Mouse (Mus musculus) forebrain, postnatal 0 days (tissue): ENCODE data around the gene Zc3h13. TPM values are rescaled to one million over a fixed set of nuclear protein-coding genes. Genes with fewer than 3 reads are reported as not detected.

Experiments
- ATAC-seq: fragments of 200-750 bp; cut with Nextera tagmentation; 2 replicates; pipeline ENCODE4 v1.8.0; 2017; ENCODE audit warnings: mild to moderate bottlenecking, moderate library complexity
- DNase-seq: peaks from one replicate; pipeline ENCODE4 v3.0.0-alpha.2; 2015
- H3K27ac ChIP-seq: fragments of 300-500 bp; sonication (generic); 2 replicates; pipeline ENCODE4 v1.5.1; 2014; ENCODE audit warnings: low read depth, mild to moderate bottlenecking, antibody characterized with exemption, low read length, moderate library complexity, mixed read lengths
- H3K27me3 ChIP-seq: fragments of 300-500 bp; sonication (generic); 2 replicates; pipeline ENCODE4 v1.6.1; 2014; ENCODE audit warnings: mild to moderate bottlenecking, low read length, mixed read lengths; ENCODE audit not compliant: insufficient read depth
- H3K36me3 ChIP-seq: fragments of 300-500 bp; sonication (generic); 2 replicates; pipeline ENCODE4 v1.6.1; 2014; ENCODE audit warnings: mild to moderate bottlenecking, moderate library complexity; ENCODE audit not compliant: insufficient read depth
- H3K4me1 ChIP-seq: fragments of 300-500 bp; sonication (generic); 2 replicates; pipeline ENCODE4 v1.6.1; 2014; ENCODE audit warnings: antibody characterized with exemption; ENCODE audit not compliant: insufficient read depth
- H3K4me2 ChIP-seq: fragments of 300-500 bp; sonication (generic); 2 replicates; pipeline ENCODE4 v1.6.1; 2014; ENCODE audit warnings: low read depth, mild to moderate bottlenecking, moderate library complexity
- H3K4me3 ChIP-seq: fragments of 300-500 bp; sonication (generic); 2 replicates; pipeline ENCODE4 v1.5.1; 2014; ENCODE audit warnings: low read depth, low read length, mixed read lengths
- H3K9ac ChIP-seq: fragments of 300-500 bp; sonication (generic); 2 replicates; pipeline ENCODE4 v1.6.1; 2014; ENCODE audit warnings: mild to moderate bottlenecking
- H3K9me3 ChIP-seq: fragments of 300-500 bp; sonication (generic); 2 replicates; pipeline ENCODE4 v1.6.1; 2016; ENCODE audit warnings: low read length
- CTCF ChIP-seq: sonication (generic); IDR thresholded peaks from 2 replicates; pipeline ENCODE4 v1.5.1; 2016; ENCODE audit warnings: antibody characterized with exemption, control low read depth, low read depth
- WGBS: fragments of 180-500 bp; shearing (Covaris S2); extraction: QIAGEN DNeasy Blood & Tissue Kit; methylation state at CpG from one replicate; pipeline ENCODE4 v1.1.7; 2014; 5-methylcytosine and 5-hydroxymethylcytosine counted together
- polyA plus RNA-seq: library from polyadenylated mRNA; unstranded; fragments of >200 nt; fragmentation: Nextera tagmentation; extraction: Ambion mirVana; gene quantifications from 2 replicates; pipeline ENCODE4 v1.2.1, GENCODE M21; 2015
- total RNA-seq: library from RNA; depleted of rRNA; stranded (reverse); fragments of >200 nt; gene quantifications from 2 replicates; pipeline ENCODE4 v1.2.3, GENCODE M21; 2014

Gene Zc3h13
- total and polyA plus RNA-seq, 2 experiments from 2014 or later: 21.4 to 51.3 TPM

- DNase-seq: no peak
These were observed 37.9 kb upstream of the Zc3h13 start for GRCm38 (mm10) chr14:75246024-75247000.

GRCm38 (mm10) chr14:75250432-75250831, 33.7 kb upstream of the Zc3h13 start:
- DNase-seq (no peak), ATAC-seq (no peak)
- WGBS: 89% methylated on average over 3 of the region's 3 CpGs
- Histone ChIP-seq H3K27ac (no peak overlapping the region), H3K9ac (no peak overlapping the region), H3K36me3 (no peaks in the 10 kb centered on the region), H3K4me3 (no peak overlapping the region), H3K9me3 (no peaks in the 10 kb centered on the region), H3K4me1 (no peaks in the 10 kb centered on the region), H3K27me3 (no peaks in the 10 kb centered on the region), H3K4me2 (no peak overlapping the region)
- TF ChIP-seq CTCF: no peak

More at GRCm38 (mm10) chr14:75246024-75247000, 37.9 kb upstream of the Zc3h13 start:
- H3K27me3 ChIP-seq: no peaks in the 10 kb centered on the region
- H3K9ac ChIP-seq: no peak overlapping the region
- H3K36me3 ChIP-seq: no peaks in the 10 kb centered on the region
- ATAC-seq: no peak; the same call in 1 of the 2 replicates
- no peak overlapping the region for H3K4me3 ChIP-seq
- no peaks in the 10 kb centered on the region for H3K4me1 ChIP-seq
- 45% methylated on average over 11 of the region's 11 CpGs for WGBS
- H3K4me2 ChIP-seq: no peak overlapping the region
- peak overlapping the region; percentile 29; the same call in 1 of the 2 replicates for H3K27ac ChIP-seq
- no peak for TF ChIP-seq CTCF
- no peaks in the 10 kb centered on the region for H3K9me3 ChIP-seq

GRCm38 (mm10) chr14:75256521-75256920, 27.7 kb upstream of the Zc3h13 start:
- no peak overlapping the region for H3K27ac ChIP-seq
- no peaks in the 10 kb centered on the region for H3K36me3 ChIP-seq
- H3K9ac ChIP-seq: no peak overlapping the region
- H3K4me1 ChIP-seq: no peaks in the 10 kb centered on the region
- no peak for DNase-seq
- no peak overlapping the region for H3K4me3 ChIP-seq
- H3K4me2 ChIP-seq: no peak overlapping the region
- H3K27me3 ChIP-seq: no peaks in the 10 kb centered on the region
- no peak for ATAC-seq
- 61% methylated on average over 5 of the region's 5 CpGs for WGBS
- TF ChIP-seq CTCF: no peak
- H3K9me3 ChIP-seq: no peaks in the 10 kb centered on the region

- Histone ChIP-seq H3K27ac (no peak overlapping the region), H3K27me3 (no peaks in the 10 kb centered on the region), H3K9ac (no peak overlapping the region), H3K4me2 (no peak overlapping the region), H3K9me3 (no peaks in the 10 kb centered on the region), H3K4me1 (no peaks in the 10 kb centered on the region), H3K4me3 (no peak overlapping the region), H3K36me3 (no peaks in the 10 kb centered on the region)
- DNase-seq (no peak), ATAC-seq (no peak)
- WGBS: 92% methylated on average over 5 of the region's 5 CpGs
- TF ChIP-seq CTCF: no peak
These were observed 14.6 kb upstream of the Zc3h13 start for GRCm38 (mm10) chr14:75269531-75269930.

- ATAC-seq (peak; percentile 12; the same call in 1 of the 2 replicates), DNase-seq (peak; percentile 70)
- WGBS: 58% methylated on average over 6 of the region's 6 CpGs
- TF ChIP-seq CTCF: no peak
- H3K27ac ChIP-seq: peak overlapping the region; percentile 77
- H3K36me3 ChIP-seq: no peaks in the 10 kb centered on the region
- H3K4me1 ChIP-seq: peaks cover 7% of the 10 kb centered on the region; the same call in 1 of the 2 replicates
- no peaks in the 10 kb centered on the region for H3K27me3 ChIP-seq
- no peak overlapping the region for H3K9ac ChIP-seq
- H3K4me2 ChIP-seq: no peak overlapping the region
- no peaks in the 10 kb centered on the region for H3K9me3 ChIP-seq
- no peak overlapping the region for H3K4me3 ChIP-seq
These were observed 4.5 kb upstream of the Zc3h13 start for GRCm38 (mm10) chr14:75279716-75280115.

GRCm38 (mm10) chr14:75280406-75280805, 3.8 kb upstream of the Zc3h13 start:
- Histone ChIP-seq H3K4me1 (peaks cover 14% of the 10 kb centered on the region), H3K36me3 (no peaks in the 10 kb centered on the region), H3K4me2 (no peak overlapping the region), H3K9ac (no peak overlapping the region), H3K27ac (peak overlapping the region; percentile 77; the same call in 1 of the 2 replicates), H3K9me3 (no peaks in the 10 kb centered on the region), H3K4me3 (no peak overlapping the region), H3K27me3 (no peaks in the 10 kb centered on the region)
- ATAC-seq (no peak), DNase-seq (peak; percentile 40)
- TF ChIP-seq CTCF: no peak
- WGBS: 26% methylated on average over 5 of the region's 5 CpGs

GRCm38 (mm10) chr14:75283609-75284192, 472 bp upstream of the Zc3h13 start:
- no peak for DNase-seq
- Histone ChIP-seq H3K27ac (peak overlapping the region; percentile 91), H3K4me1 (peaks cover 19% of the 10 kb centered on the region), H3K9me3 (no peaks in the 10 kb centered on the region), H3K4me3 (peak overlapping the region; percentile 100), H3K27me3 (no peaks in the 10 kb centered on the region), H3K4me2 (peak overlapping the region; percentile 78), H3K36me3 (no peaks in the 10 kb centered on the region), H3K9ac (peak overlapping the region; percentile 95)
- 6% methylated on average over 19 of the region's 19 CpGs for WGBS
- no peak for TF ChIP-seq CTCF
- ATAC-seq: no peak
